Mouse (Mus musculus) liver, postnatal 0 days (tissue): ENCODE results near the gene 6030408B16Rik. TPM values are rescaled to one million over a fixed set of nuclear protein-coding genes. Genes with fewer than 3 reads are reported as not detected.

ENCODE experiments used
- ATAC-seq: fragments of 200-750 bp; cut with Nextera tagmentation; 2 replicates; pipeline ENCODE4 v1.8.0; 2017; ENCODE audit warnings: mild to moderate bottlenecking, moderate library complexity
- DNase-seq: peaks from one replicate; pipeline ENCODE4 v3.0.0-alpha.2; 2016
- H3K27ac ChIP-seq: fragments of 300-500 bp; sonication (generic); 2 replicates; pipeline ENCODE4 v1.5.1; 2014; ENCODE audit warnings: antibody characterized with exemption, moderate library complexity, mild to moderate bottlenecking, low read depth
- H3K27me3 ChIP-seq: fragments of 300-500 bp; sonication (generic); 2 replicates; pipeline ENCODE4 v1.6.1; 2014; ENCODE audit warnings: low read length, control low read depth, mixed read lengths; ENCODE audit not compliant: insufficient read depth
- H3K36me3 ChIP-seq: fragments of 300-500 bp; sonication (generic); replicated peaks from 2 replicates; pipeline ENCODE4 v1.6.1; 2014; ENCODE audit warnings: mild to moderate bottlenecking, control low read depth, low read length, moderate library complexity, mixed read lengths; ENCODE audit not compliant: insufficient read depth
- H3K4me1 ChIP-seq: fragments of 300-500 bp; sonication (generic); 2 replicates; pipeline ENCODE4 v1.6.1; 2014; ENCODE audit warnings: antibody characterized with exemption, mild to moderate bottlenecking, control low read depth; ENCODE audit not compliant: insufficient read depth
- H3K4me2 ChIP-seq: fragments of 300-500 bp; sonication (generic); 2 replicates; pipeline ENCODE4 v1.6.1; 2014; ENCODE audit warnings: low read depth, mild to moderate bottlenecking, low read length, moderate library complexity, mixed read lengths
- H3K4me3 ChIP-seq: fragments of 300-500 bp; sonication (generic); 2 replicates; pipeline ENCODE4 v1.5.1; 2014; ENCODE audit warnings: low read depth, low read length
- H3K9ac ChIP-seq: fragments of 300-500 bp; sonication (generic); replicated peaks from 2 replicates; pipeline ENCODE4 v1.6.1; 2014; ENCODE audit warnings: mild to moderate bottlenecking, moderate library complexity
- H3K9me3 ChIP-seq: fragments of 300-500 bp; sonication (generic); 2 replicates; pipeline ENCODE4 v1.6.1; 2016; ENCODE audit warnings: mild to moderate bottlenecking, control low read depth, low read length, mixed read lengths
- CTCF ChIP-seq: sonication (generic); IDR thresholded peaks from 2 replicates; pipeline ENCODE4 v1.5.1; 2016; ENCODE audit warnings: antibody characterized with exemption, low read depth
- EP300 ChIP-seq: IDR thresholded peaks from 2 replicates; pipeline ENCODE4 v1.6.1; 2016; ENCODE audit warnings: antibody characterized with exemption, low read depth, mild to moderate bottlenecking
- WGBS: fragments of 180-500 bp; shearing (Covaris S2); extraction: QIAGEN DNeasy Blood & Tissue Kit; methylation state at CpG from one replicate; pipeline ENCODE4 v1.1.7; 2014; ENCODE audit not compliant: insufficient replicate concordance; 5-methylcytosine and 5-hydroxymethylcytosine counted together
- polyA plus RNA-seq: library from polyadenylated mRNA; unstranded; fragments of >200 nt; fragmentation: Nextera tagmentation; extraction: Ambion mirVana; gene quantifications from 2 replicates; pipeline ENCODE4 v1.2.1, GENCODE M21; 2015

6030408B16Rik gene
- polyA plus RNA-seq, 1 experiment from 2014 or later: 0.36 TPM

GRCm38 (mm10) chr15:101299480-101299960 lies 6.5 kb downstream of the 6030408B16Rik start:
- no peak overlapping the region for H3K27ac ChIP-seq
- H3K4me3 ChIP-seq: no peak overlapping the region
- no peaks in the 10 kb centered on the region for H3K36me3 ChIP-seq
- H3K4me2 ChIP-seq: no peak overlapping the region
- H3K9ac ChIP-seq: no peak overlapping the region
- H3K4me1 ChIP-seq: no peaks in the 10 kb centered on the region
- no peaks in the 10 kb centered on the region for H3K9me3 ChIP-seq
- 61% methylated on average over 14 of the region's 14 CpGs for WGBS
- no peak for TF ChIP-seq CTCF
- TF ChIP-seq EP300: peak; percentile 45
- ATAC-seq (peak; percentile 59), DNase-seq (no peak)
- H3K27me3 ChIP-seq: no peaks in the 10 kb centered on the region

- no peaks in the 10 kb centered on the region for H3K36me3 ChIP-seq
- no peak overlapping the region for H3K4me2 ChIP-seq
- DNase-seq (no peak), ATAC-seq (no peak)
- WGBS: 26% methylated on average over 6 of the region's 6 CpGs
- H3K4me3 ChIP-seq: no peak overlapping the region
- H3K4me1 ChIP-seq: no peaks in the 10 kb centered on the region
- H3K9me3 ChIP-seq: no peaks in the 10 kb centered on the region
- H3K27me3 ChIP-seq: no peaks in the 10 kb centered on the region
- TF ChIP-seq EP300: no peak
- H3K27ac ChIP-seq: no peak overlapping the region
- H3K9ac ChIP-seq: no peak overlapping the region
Observed at GRCm38 (mm10) chr15:101300128-101300527, 7.1 kb downstream of the 6030408B16Rik start.

GRCm38 (mm10) chr15:101302201-101302600 lies 9.2 kb downstream of the 6030408B16Rik start:
- 80% methylated on average over 3 of the region's 3 CpGs for WGBS
- H3K4me3 ChIP-seq: no peak overlapping the region
- TF ChIP-seq CTCF: no peak
- TF ChIP-seq EP300: no peak
- H3K9me3 ChIP-seq: no peaks in the 10 kb centered on the region
- H3K4me2 ChIP-seq: no peak overlapping the region
- DNase-seq: no peak
- no peak overlapping the region for H3K9ac ChIP-seq
- H3K27me3 ChIP-seq: no peaks in the 10 kb centered on the region
- no peaks in the 10 kb centered on the region for H3K36me3 ChIP-seq
- H3K4me1 ChIP-seq: no peaks in the 10 kb centered on the region
- ATAC-seq: no peak
- no peak overlapping the region for H3K27ac ChIP-seq

- Histone ChIP-seq H3K27ac (no peak overlapping the region), H3K9me3 (no peaks in the 10 kb centered on the region), H3K27me3 (no peaks in the 10 kb centered on the region), H3K36me3 (no peaks in the 10 kb centered on the region), H3K4me3 (no peak overlapping the region), H3K4me1 (no peaks in the 10 kb centered on the region; the same call in none of the 2 replicates), H3K4me2 (no peak overlapping the region), H3K9ac (no peak overlapping the region)
- 61% methylated on average over 4 of the region's 4 CpGs for WGBS
- TF ChIP-seq EP300 (no peak), CTCF (no peak)
- no peak for ATAC-seq
- DNase-seq: no peak
Observed at GRCm38 (mm10) chr15:101303830-101304229, 10.8 kb downstream of the 6030408B16Rik start.

- H3K36me3 ChIP-seq: no peaks in the 10 kb centered on the region
Observed at GRCm38 (mm10) chr15:101306459-101306858, 13.4 kb downstream of the 6030408B16Rik start.

GRCm38 (mm10) chr15:101308440-101309348 lies 15.7 kb downstream of the 6030408B16Rik start:
- Histone ChIP-seq H3K36me3 (no peaks in the 10 kb centered on the region), H3K9me3 (no peaks in the 10 kb centered on the region), H3K4me1 (peaks cover 10% of the 10 kb centered on the region), H3K27me3 (no peaks in the 10 kb centered on the region), H3K9ac (no peak overlapping the region), H3K27ac (peak overlapping the region; percentile 25; the same call in 1 of the 2 replicates), H3K4me2 (peak overlapping the region; percentile 18; the same call in 1 of the 2 replicates), H3K4me3 (no peak overlapping the region)
- 42% methylated on average over 13 of the region's 13 CpGs for WGBS
- TF ChIP-seq CTCF (no peak), EP300 (no peak; the same call in 1 of the 2 replicates)
- ATAC-seq: no peak
- DNase-seq: no peak

More at GRCm38 (mm10) chr15:101306459-101306858, 13.4 kb downstream of the 6030408B16Rik start:
- WGBS: 77% methylated on average over 4 of the region's 4 CpGs
- Histone ChIP-seq H3K27me3 (no peaks in the 10 kb centered on the region), H3K27ac (no peak overlapping the region), H3K9me3 (no peaks in the 10 kb centered on the region), H3K4me1 (peaks cover 10% of the 10 kb centered on the region), H3K4me3 (no peak overlapping the region), H3K4me2 (no peak overlapping the region), H3K9ac (no peak overlapping the region)
- DNase-seq (no peak), ATAC-seq (no peak)
- TF ChIP-seq CTCF (no peak), EP300 (no peak)
